Mouse (Mus musculus): ENCODE data around the gene Bmf.

The Bmf gene

GRCm38 (mm10) chr2:118511779-118512417 lies 37.6 kb downstream of the Bmf start:
- no peak for DNase-seq

DNA sequence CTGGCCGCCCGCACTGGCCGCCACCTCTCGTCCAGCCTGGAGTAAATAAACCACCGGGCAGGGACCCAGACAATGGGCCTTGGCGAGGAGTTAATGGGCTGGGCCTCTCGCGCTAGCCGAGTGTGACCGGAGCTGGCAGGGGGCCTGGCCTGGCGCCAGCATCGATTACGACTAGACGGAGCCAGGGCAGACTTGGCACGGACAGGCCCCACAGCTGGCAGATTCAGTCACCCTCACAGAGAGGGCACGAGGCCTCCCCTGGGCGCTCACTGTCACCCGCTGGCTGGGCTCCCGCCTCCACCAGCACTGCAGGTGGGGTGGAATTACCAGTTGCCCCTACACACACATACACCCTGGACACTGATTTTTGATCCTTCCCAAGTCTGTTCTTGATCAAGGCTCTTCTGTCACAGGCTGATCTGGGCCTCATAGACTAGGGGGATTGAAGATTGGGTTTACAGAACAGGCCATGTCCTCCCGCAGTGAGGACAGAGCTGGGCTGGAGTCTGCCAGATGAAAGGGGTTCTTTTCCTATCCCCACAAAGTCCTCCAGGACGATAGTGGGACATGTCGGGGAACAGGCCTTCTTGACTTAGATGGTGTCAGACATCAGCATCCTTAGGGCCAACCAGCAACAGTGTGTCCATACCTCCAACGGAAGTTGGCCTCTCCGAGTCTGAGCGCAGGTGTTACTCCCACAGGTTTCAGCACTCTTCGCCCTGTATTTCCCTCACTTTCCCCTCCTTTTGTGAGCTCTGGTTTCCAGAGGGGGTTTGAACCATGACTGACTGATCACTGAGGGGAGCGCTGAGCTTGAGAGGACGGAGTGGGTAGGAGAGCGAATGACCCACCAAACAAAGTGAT lies 38.8 kb downstream of the Bmf start:
- peak; percentile 61 to 74 for DNase-seq

- no peak for DNase-seq
These were observed 39.6 kb downstream of the Bmf start for GRCm38 (mm10) chr2:118509688-118510446.

DNA sequence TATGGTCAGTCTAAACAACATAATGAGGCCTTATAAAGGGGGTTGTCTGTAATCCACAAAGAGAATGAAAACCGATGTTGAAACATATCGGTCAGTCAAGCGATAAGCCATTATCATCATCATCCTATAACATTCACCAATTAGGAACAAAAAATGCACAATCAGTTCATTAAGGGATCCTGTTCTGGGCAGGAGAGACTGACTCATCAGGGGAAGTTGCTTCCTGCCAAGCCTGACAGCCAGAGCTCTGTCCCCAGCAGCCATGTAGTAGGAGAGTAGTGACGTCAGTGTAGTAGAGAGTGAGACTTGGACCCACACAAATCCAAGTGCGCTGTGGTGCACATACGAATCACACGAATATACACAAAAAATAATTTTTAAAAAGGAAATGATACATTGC lies 42.4 kb downstream of the Bmf start:
- no peak for DNase-seq

DNA sequence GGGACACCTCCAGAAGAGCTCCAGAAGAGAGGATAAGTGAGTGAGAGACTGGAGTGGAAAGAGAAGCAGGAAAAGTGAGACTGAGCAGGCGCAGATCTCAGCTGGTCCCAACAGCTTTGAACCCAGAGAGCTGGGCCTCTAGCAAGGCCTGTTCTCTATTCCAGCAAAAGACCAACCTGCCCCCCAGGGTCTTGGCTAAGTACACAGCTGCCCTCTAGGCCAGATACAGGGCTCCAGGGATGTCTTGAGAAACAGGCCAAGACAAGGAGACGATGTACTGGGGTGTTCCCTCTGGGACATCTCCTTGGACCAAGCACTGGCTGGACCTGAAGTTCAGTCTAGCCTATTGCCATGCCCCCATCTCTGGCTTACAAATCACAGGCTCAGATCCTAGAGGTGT lies 49.3 kb downstream of the Bmf start:
- DNase-seq, result no peak

- DNase-seq, result no peak
These were observed 50.1 kb downstream of the Bmf start for GRCm38 (mm10) chr2:118499135-118499961.

DNA sequence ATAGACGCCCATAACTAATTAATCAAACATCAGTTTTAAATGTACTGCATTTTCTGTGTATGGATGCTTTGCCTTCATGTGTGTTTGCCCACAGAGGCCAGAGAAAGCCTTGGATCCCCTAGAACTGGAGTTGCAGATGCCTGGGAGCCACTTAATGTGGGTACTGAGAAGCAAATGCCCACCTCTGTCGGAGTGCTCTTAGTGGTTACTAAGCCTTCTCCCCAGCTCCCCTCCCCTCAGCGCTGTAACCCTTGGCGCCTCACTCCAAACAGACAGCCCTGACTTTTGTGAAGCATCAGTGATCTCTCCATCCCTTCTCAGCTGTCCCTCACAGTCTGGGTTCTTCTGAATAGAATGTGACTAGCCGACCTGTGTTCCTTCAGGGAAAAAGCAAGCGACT lies 51.0 kb downstream of the Bmf start:
- DNase-seq, result no peak

DNA sequence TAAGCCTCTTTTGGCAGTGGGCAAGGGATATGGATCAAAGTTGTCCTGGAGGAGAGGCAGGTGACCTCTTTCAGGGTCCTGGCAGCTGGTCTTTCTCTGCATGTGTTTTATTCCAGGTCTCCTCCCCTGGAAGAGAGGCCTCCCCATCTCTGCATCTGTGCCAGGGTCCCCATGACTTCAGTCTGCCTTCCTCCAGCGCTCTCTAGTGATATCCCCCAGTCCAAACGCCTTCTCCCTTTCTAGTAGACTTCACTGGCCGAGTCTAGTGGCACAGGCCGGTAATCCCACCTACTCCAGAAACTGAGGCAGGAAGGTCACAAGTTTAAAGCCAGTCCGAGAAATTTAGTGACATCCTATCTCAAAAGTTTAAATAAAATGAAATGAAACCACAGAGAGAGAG lies 51.6 kb downstream of the Bmf start:
- DNase-seq, result no peak

GRCm38 (mm10) chr2:118495024-118495423 lies 54.5 kb downstream of the Bmf start:
- no peak for DNase-seq

DNA sequence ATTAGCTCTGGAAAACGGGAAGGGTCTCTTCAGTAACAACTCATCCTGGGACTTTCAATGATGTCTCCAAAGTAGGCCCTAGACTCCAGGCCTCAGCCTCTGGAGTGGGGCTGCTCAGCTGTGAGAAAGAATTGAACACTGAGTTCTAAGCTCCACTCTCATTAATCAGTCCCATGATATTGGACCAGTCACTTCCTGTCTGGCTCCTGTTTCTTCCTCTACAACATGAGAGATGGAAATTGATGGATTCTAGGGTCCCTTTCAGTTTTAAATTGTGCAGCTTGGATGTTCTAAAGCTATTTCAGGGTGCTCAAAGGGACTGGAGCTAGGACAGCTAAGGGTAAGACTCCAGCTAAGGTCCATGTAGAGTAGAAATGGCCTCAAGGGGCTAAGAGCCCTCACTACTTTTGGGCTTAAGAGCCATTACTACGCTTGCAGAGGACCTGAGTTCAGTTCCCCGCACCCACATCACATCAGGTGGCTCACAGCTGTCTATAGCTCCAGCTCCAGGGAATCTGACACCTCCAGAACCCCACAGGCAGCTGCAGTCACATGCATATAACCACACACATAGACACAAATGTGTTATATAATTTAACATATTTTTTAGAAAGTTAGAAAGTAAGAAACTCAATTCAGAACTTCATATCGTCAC lies 57.6 kb downstream of the Bmf start:
- no peak for DNase-seq

DNA sequence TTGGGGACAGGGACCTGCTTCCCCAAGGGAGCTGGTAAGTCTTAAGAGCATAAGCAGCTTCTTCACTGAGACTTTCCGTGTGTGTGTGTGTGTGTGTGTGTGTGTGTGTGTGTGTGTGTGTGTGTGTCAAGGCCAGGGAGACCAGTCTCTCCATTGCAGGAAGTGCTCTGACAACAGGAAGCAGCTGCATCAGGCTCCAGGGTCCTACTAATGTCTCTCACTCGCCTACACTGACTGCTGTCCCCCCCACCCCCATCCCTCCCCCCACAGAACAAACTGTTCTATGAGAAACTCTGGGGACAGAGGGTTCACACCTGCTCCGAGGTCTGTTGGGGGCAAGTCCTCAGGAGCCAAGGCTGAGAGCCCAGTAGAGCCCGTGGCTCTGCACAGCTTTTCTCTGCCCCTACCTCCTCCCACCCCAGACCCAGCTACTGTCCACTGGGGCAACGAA lies 58.2 kb downstream of the Bmf start:
- DNase-seq, result no peak

- peak in 1 of 2 experiments; percentile 17 for DNase-seq
These were observed 59.0 kb downstream of the Bmf start for GRCm38 (mm10) chr2:118490241-118491091.

DNA sequence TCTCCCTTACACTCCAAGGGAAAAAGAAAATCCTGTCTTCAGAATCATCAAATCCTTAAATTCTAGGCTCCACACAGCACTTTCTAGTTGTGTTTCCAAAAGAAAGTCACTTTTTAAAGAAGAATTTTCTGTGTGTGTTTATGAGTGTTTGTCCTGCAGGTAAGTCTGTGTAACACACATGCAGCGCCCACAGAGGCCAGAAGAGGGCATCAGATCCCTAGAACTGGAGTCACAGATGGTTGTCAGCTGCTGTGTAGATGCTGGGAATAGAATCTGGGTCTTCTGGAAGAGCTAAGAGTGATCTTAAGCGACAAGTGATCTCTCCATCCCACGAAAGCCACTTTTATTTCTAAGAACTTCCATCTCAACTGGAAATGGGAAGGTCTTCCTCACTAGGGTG lies 61.7 kb downstream of the Bmf start:
- peak; percentile 15 to 19 for DNase-seq

DNA sequence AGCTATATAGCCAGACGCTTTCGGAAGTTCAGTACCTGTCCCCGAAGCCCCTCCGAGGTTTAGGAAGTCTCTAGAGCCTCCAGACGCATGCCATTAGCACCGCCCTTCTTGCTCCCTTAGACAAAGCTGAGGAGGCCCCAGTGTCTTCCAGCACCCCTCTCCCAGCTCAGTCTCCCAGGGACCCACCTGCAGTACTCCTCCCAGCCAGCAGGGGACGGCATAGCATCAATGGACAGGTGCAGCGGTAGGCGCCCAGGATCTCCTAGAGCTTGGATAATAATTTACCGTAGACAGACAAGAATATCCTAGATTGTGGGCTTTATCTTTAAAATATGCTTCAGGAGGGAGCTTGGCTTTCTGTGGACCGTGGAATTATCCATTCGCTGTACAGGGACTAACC lies 62.6 kb downstream of the Bmf start:
- peak; percentile 83 to 85 for DNase-seq

GRCm38 (mm10) chr2:118485415-118485814 lies 64.1 kb downstream of the Bmf start:
- DNase-seq, result no peak

- DNase-seq, result no peak
These were observed 65.0 kb downstream of the Bmf start for GRCm38 (mm10) chr2:118484386-118484898.

- no peak for DNase-seq
These were observed 66.5 kb downstream of the Bmf start for GRCm38 (mm10) chr2:118483032-118483431.

DNA sequence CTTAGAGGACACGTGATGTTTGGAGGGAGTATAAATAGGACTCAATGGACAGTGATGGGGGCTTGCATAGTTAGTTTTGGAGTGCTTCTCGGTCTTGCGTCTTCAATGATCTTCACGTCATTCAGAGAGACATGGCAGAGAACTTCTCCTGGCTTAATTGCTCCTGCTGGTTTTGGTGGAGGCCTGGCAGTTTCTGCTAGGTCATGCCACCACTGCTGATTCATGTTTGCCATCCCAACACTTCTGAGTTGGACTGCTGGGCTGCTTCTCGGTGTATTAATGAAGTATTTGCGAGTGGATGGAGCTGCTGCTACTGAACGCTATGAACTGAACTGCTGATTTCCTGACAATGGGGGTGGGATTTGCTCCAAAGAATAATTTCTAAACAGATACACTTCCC lies 68.6 kb downstream of the Bmf start:
- DNase-seq, result no peak

GRCm38 (mm10) chr2:118479550-118479909 lies 70.0 kb downstream of the Bmf start, which contains the start of gene Srp14:
Srp14 (minus strand) TSS chr2:118479711.
- DNase-seq, result peak; percentile 90 to 94

DNA sequence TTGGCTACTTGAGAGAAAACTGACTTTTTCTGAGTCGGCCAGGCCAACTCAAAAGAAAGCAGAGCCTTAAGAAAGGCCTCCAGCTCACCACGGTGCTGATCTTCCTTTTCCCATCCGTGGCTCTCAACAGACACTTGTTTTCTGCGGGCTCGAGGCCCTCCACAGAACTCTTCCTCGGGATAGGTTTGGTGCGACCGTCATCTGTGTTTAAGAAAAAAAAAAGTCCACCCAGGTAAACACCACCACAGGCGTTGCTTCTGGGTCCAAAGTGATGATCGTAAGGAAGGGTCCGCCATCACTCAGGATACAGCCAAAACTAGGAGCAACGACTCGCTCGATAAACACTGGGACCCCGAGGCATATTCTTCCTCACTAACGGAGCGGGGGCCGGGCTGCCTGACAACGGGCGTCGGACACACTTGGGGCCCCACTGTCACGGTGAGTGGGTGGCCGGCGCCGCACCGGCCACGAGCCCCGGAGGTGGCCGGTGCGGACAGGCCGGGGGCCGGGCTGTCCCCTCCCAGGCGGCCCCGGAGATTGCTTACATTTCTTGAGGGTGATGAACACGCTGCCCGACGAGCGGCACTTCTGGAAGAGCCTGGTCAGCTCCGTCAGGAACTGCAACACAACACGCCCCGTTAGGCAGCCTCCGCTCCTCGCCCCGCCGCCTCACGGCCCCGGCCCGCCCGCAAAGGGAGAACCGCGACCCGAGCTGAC lies 70.5 kb downstream of the Bmf start:
- peak in 1 of 2 experiments; percentile 9 for DNase-seq
